Mouse (Mus musculus): ENCODE data around the gene Ccp110.
A peak's percentile ranks its signal among the peaks of the same experiment; 100 is the strongest.

- TF ChIP-seq CTCF (IDR thresholded peaks at IDR 0.05; ENCODE audit: borderline replicate concordance, extremely low read depth, insufficient read depth, insufficient read length): peak; percentile 8; the same call in 1 of the 2 replicates
- TF ChIP-seq POLR2A (IDR thresholded peaks at IDR 0.05; ENCODE audit: borderline replicate concordance, extremely low read depth, insufficient read depth, insufficient read length, poor library complexity, severe bottlenecking): no peak
These were observed 26.4 kb downstream of the Ccp110 start for GRCm38 (mm10) chr7:118738730-118739129.
